Mouse (Mus musculus): ENCODE data around the gene Larp1b. TPM values are rescaled to one million over a fixed set of nuclear protein-coding genes. Genes with fewer than 3 reads are reported as not detected.
"Not testable (repeated sequence)": the region's sequence is repeated elsewhere in the genome, so short reads cannot be mapped to it uniquely, and the experiment has no call there.

The Larp1b gene
- 10 to 100 TPM; 20.1 to 23.0 TPM for total RNA-seq (2021)
- long read RNA-seq, experiment 1, transcript Larp1b-202 (10 exons, 2,497 nt), result major isoform, 18 of 22 reads
- long read RNA-seq, experiment 1, partial matches to known transcripts, result 1 of 22 reads
- long read RNA-seq, experiment 1, other reads (novel, unspliced or antisense), result 3 of 22 reads
- long read RNA-seq, experiment 2, transcript Larp1b-202 (10 exons, 2,497 nt), result major isoform, 11 of 15 reads
- long read RNA-seq, experiment 2, partial matches to known transcripts, result 1 of 15 reads
- long read RNA-seq, experiment 2, other reads (novel, unspliced or antisense), result 3 of 15 reads

GRCm38 (mm10) chr3:40949170-40949902, at the start of gene Larp1b:
Larp1b (plus strand) TSS chr3:40949828.
- DNase-seq (ENCODE audit: low spot score in 2 of 2), result peak; percentile 99

GRCm38 (mm10) chr3:40902443-40902842, 47.2 kb upstream of the Larp1b start, which contains the start of gene 1700034I23Rik:
1700034I23Rik (minus strand) TSS chr3:40902543.
- not testable (repeated sequence) for DNase-seq (ENCODE audit: low spot score in 2 of 2)

GRCm38 (mm10) chr3:40938189-40938588, 11.4 kb upstream of the Larp1b start:
- DNase-seq (ENCODE audit: low spot score in 2 of 2), result no peak

- no peak for DNase-seq (ENCODE audit: low spot score in 2 of 2)
Measured at GRCm38 (mm10) chr3:40938592-40938991, 11.0 kb upstream of the Larp1b start.

GRCm38 (mm10) chr3:40939019-40939418, 10.6 kb upstream of the Larp1b start:
- no peak for DNase-seq (ENCODE audit: low spot score in 2 of 2)

GRCm38 (mm10) chr3:40949903-40950600, 424 bp downstream of the Larp1b start:
- peak; percentile 13 to 56 for DNase-seq (ENCODE audit: low spot score in 2 of 2)

- DNase-seq (ENCODE audit: low spot score in 2 of 2), result peak; percentile 15 to 52
Measured at GRCm38 (mm10) chr3:40950601-40951201, 1.1 kb downstream of the Larp1b start.

GRCm38 (mm10) chr3:40951365-40951764, 1.7 kb downstream of the Larp1b start:
- no peak for DNase-seq (ENCODE audit: low spot score in 2 of 2)

GRCm38 (mm10) chr3:40952606-40953005, 3.0 kb downstream of the Larp1b start:
- DNase-seq (ENCODE audit: low spot score in 2 of 2), result no peak

GRCm38 (mm10) chr3:40954792-40955191, 5.2 kb downstream of the Larp1b start:
- DNase-seq (ENCODE audit: low spot score in 2 of 2), result no peak

GRCm38 (mm10) chr3:40958831-40959230, 9.2 kb downstream of the Larp1b start:
- DNase-seq (ENCODE audit: low spot score in 2 of 2), result no peak

- no peak for DNase-seq (ENCODE audit: low spot score in 2 of 2)
Measured at GRCm38 (mm10) chr3:40980758-40981157, 31.1 kb downstream of the Larp1b start.

GRCm38 (mm10) chr3:40987539-40987938, 37.9 kb downstream of the Larp1b start:
- no peak for DNase-seq (ENCODE audit: low spot score in 2 of 2)

GRCm38 (mm10) chr3:40988722-40989121, 39.1 kb downstream of the Larp1b start:
- DNase-seq (ENCODE audit: low spot score in 2 of 2), result no peak

- DNase-seq (ENCODE audit: low spot score in 2 of 2), result no peak
Measured at GRCm38 (mm10) chr3:40991541-40991940, 41.9 kb downstream of the Larp1b start.

- no peak for DNase-seq (ENCODE audit: low spot score in 2 of 2)
Measured at GRCm38 (mm10) chr3:40995161-40995560, 45.5 kb downstream of the Larp1b start.

- DNase-seq (ENCODE audit: low spot score in 2 of 2), result no peak
Measured at GRCm38 (mm10) chr3:41009315-41009714, 59.7 kb downstream of the Larp1b start.

GRCm38 (mm10) chr3:41009990-41010389, 60.4 kb downstream of the Larp1b start:
- no peak for DNase-seq (ENCODE audit: low spot score in 2 of 2)

- no peak for DNase-seq (ENCODE audit: low spot score in 2 of 2)
Measured at GRCm38 (mm10) chr3:41010701-41011100, 61.1 kb downstream of the Larp1b start.

- no peak for DNase-seq (ENCODE audit: low spot score in 2 of 2)
Measured at GRCm38 (mm10) chr3:41012451-41012850, 62.8 kb downstream of the Larp1b start.

GRCm38 (mm10) chr3:41014946-41015345, 65.3 kb downstream of the Larp1b start:
- no peak for DNase-seq (ENCODE audit: low spot score in 2 of 2)

Data from left cerebral cortex, adult 18-20 months (tissue).